Mouse (Mus musculus): ENCODE measurements at regions not wholly inside any gene's neighbourhood (a gene's known extent, or its start where the extent isn't known, plus 50 kb on each side); places are given as distances from the start of the nearest gene placed in this dataset.

DNA sequence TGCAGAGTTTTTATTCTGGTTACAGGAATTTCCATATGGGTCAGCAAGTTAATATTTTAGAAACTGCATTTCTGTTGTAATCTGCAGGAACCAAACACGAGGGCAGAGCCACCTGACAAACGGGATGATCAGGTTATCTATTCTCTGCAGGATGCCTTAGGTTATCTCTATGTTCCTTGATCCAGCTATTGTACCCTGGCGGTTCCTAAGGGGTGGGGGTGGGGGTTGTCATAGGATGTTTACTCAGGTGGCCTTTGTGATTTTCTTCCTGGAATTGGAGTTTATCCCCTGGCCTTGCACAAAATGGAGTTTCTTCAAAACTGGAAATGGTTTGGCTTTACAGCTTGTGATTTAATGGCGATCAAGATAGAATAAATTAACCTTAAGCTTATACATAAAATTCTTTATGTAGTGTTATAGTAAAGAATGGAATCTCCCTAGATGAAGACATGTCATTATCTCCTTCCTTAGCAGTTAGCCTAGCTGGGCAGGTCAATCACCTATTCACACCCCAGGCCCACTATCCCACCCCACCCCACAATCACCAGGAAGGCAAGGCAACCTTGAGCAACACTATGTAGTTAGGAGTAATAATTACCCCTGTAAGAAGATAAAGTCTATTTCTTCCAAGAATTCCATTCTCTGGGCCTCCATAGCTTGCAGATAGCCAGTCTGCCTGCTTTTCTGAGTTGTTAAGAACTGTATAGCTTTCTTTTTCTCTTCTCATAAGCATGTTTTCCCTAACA lies 192.3 kb upstream of the B430218F22Rik start:
- H3K4me1 ChIP-seq (ENCODE audit: control insufficient read depth, insufficient read depth, low read length): no peaks in the 10 kb centered on the region
- WGBS: 38% methylated on average over 4 of the region's 4 CpGs
- no peak for TF ChIP-seq CTCF (IDR thresholded peaks at IDR 0.05; ENCODE audit: insufficient read depth, low read length)
- TF ChIP-seq POLR2A (IDR thresholded peaks at IDR 0.05; ENCODE audit: borderline replicate concordance, extremely low read depth, low read depth, low read length): no peak
- DNase-seq: no peak
- H3K4me3 ChIP-seq (replicated peaks; ENCODE audit: extremely low read depth, low read depth, low read length): no peak overlapping the region

DNA sequence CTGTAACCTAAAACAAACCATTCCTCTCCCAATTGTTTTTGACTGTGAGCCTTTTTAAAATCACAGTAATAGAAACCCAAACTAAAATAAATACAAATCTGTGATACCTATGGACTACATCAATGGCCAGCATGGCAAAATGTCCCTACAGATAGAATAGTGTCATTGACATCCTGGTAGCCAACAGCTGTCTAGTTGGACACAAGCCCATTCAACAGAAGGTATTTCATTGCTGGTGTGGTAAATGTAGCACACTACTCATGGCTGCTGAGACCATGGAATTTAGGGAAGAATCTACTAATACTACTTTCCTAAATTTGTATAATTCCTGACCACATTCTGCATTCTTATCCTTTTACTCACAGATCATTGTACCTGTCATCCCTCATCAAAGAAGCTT lies 178.3 kb upstream of the B430218F22Rik start:
- H3K4me3 ChIP-seq (replicated peaks; ENCODE audit: extremely low read depth, low read depth, low read length): no peak overlapping the region
- H3K4me1 ChIP-seq (ENCODE audit: control insufficient read depth, insufficient read depth, low read length): no peaks in the 10 kb centered on the region
- TF ChIP-seq POLR2A (IDR thresholded peaks at IDR 0.05; ENCODE audit: borderline replicate concordance, extremely low read depth, low read depth, low read length): no peak
- no peak for TF ChIP-seq CTCF (IDR thresholded peaks at IDR 0.05; ENCODE audit: insufficient read depth, low read length)
- DNase-seq: no peak

DNA sequence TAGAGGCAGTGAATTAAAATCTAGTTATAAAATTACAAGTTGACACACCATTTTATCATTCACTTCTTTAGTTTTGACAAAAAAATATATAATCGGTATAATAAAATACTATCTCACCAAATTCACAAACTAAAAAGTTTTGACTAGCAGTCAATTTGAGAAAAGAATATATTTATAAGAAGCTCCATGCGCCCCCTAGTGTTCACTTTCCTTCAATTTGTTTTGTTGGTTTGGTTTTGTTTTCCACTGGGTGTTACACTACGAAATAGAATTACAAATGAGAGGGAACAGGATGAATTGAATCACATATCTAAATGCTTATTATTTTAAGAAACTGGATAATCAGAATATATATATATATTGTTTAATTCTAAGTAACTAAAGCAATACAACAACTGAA lies 159.1 kb upstream of the B430218F22Rik start:
- no peak for DNase-seq
- WGBS: 30% methylated on average over 3 of the region's 3 CpGs
- TF ChIP-seq CTCF (IDR thresholded peaks at IDR 0.05; ENCODE audit: insufficient read depth, low read length): peak; percentile 8; the same call in 1 of the 2 replicates
- TF ChIP-seq POLR2A (IDR thresholded peaks at IDR 0.05; ENCODE audit: borderline replicate concordance, extremely low read depth, low read depth, low read length): no peak

DNA sequence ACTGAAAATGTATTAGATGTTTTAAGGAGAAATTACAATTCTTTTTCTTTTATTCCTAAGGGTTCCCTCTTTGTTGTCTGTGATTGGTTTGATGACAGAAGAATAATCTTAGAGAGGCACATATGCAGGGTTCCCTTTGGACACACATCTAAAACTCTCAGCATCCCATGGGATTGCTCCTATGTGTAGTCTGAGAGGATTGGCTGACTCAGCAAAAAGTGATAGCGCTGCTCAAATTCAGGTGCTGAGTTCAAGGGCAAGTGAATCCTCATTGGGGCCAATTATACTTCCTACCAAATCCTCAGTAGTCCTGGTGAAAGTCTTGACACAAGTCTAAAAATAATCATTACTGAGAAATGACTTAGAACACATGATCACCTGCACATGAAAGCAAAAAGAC lies 148.5 kb upstream of the B430218F22Rik start:
- no peaks in the 10 kb centered on the region for H3K4me1 ChIP-seq (ENCODE audit: control insufficient read depth, insufficient read depth, low read length)
- 83% methylated on average over 1 of the region's 1 CpGs for WGBS
- no peak for DNase-seq
- no peak for TF ChIP-seq CTCF (IDR thresholded peaks at IDR 0.05; ENCODE audit: insufficient read depth, low read length)
- no peak overlapping the region for H3K4me3 ChIP-seq (replicated peaks; ENCODE audit: extremely low read depth, low read depth, low read length)

More for the DNA sequence above, 159.1 kb upstream of the B430218F22Rik start:
- Histone ChIP-seq H3K4me3 (replicated peaks; ENCODE audit: extremely low read depth, low read depth, low read length) (no peak overlapping the region), H3K4me1 (ENCODE audit: control insufficient read depth, insufficient read depth, low read length) (no peaks in the 10 kb centered on the region)

DNA sequence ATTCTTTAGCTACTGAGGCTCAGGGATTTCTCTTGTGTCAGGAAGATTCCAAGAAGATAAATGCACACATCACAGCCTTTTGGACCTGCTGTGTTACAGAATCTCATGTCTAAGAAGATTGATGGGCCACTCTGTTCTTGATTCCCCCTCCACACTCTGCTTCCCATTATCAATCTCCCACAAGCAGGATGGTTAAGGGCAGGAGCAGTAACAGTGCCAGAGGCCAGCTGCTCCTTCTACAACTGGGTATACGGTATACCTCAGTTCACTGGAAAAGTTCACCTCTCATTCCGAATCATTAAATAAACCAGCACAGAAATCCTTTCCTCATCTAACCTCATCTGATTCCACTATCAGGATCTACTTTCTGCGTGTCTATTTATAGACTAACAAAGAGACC lies 141.8 kb upstream of the B430218F22Rik start:
- Histone ChIP-seq H3K4me3 (replicated peaks; ENCODE audit: extremely low read depth, low read depth, low read length) (no peak overlapping the region), H3K4me1 (ENCODE audit: control insufficient read depth, insufficient read depth, low read length) (no peaks in the 10 kb centered on the region)
- DNase-seq: no peak
- WGBS: 62% methylated on average over 3 of the region's 3 CpGs
- TF ChIP-seq CTCF (IDR thresholded peaks at IDR 0.05; ENCODE audit: insufficient read depth, low read length) (no peak), POLR2A (IDR thresholded peaks at IDR 0.05; ENCODE audit: borderline replicate concordance, extremely low read depth, low read depth, low read length) (no peak)

DNA sequence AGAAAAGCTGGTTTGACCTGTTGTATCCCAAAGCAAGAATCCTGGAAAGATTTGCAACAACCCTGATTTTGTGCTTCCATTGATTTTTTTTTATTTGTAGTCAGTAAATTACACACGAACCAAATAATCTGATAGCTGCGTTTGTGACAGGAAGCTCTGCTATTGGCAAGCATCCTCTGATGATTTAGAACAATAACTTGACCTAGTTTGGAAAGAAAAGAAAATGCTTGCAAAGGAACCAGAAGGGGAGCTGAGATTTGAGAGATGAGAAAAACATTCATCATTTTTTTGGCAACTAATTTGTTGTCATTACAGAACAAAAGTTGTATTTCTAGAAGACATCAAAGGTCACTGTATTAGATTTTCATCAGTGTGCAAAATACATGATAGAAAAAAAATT lies 140.9 kb upstream of the B430218F22Rik start:
- WGBS: 24% methylated on average over 2 of the region's 2 CpGs
- TF ChIP-seq CTCF (IDR thresholded peaks at IDR 0.05; ENCODE audit: insufficient read depth, low read length): no peak
- TF ChIP-seq POLR2A (IDR thresholded peaks at IDR 0.05; ENCODE audit: borderline replicate concordance, extremely low read depth, low read depth, low read length): no peak
- DNase-seq: no peak
- Histone ChIP-seq H3K4me3 (replicated peaks; ENCODE audit: extremely low read depth, low read depth, low read length) (no peak overlapping the region), H3K4me1 (ENCODE audit: control insufficient read depth, insufficient read depth, low read length) (no peaks in the 10 kb centered on the region)

DNA sequence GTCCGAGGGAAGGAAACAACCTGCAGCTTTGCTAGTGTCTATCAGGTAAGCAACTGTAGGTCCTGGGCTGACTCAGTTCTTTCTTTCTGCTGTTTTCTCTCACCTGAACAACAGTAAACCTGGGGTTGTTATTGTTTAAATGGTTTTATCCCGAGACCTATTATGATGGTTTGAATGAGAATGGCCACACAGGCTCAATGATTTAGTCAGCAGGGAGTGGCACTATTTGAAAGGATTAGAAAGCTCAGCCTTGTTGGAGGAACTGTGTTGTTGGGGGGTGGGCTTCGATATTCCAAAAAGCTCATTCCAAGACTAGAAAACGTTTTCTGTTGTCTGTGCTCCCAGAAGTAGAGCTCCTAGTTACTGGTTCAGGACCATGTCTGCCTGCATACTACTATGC lies 126.8 kb upstream of the B430218F22Rik start:
- WGBS: 61% methylated on average over 4 of the region's 4 CpGs
- no peak for TF ChIP-seq POLR2A (IDR thresholded peaks at IDR 0.05; ENCODE audit: borderline replicate concordance, extremely low read depth, low read depth, low read length)
- Histone ChIP-seq H3K4me1 (ENCODE audit: control insufficient read depth, insufficient read depth, low read length) (no peaks in the 10 kb centered on the region), H3K4me3 (replicated peaks; ENCODE audit: extremely low read depth, low read depth, low read length) (no peak overlapping the region)
- DNase-seq: no peak

DNA sequence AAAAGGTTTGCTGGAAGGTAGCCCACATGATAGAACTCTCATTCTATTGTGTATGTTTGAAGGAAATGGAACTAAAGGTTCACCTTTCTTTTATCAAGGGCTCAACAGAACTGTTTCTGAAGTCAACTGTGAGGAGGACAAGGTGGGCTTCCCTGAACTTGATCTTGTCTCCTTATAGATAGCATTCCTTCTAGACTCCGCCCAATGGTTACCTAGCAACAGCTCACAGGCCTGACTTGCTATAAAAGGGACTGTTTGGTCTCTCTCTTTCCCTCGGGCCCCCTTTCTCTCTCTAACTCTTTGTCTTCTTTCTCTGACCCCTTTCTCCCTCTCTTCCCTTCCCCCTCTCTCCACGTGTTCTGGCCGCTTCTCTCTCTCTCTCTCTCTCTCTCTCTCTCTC lies 123.5 kb upstream of the B430218F22Rik start:
- DNase-seq: no peak
- no peak for TF ChIP-seq POLR2A (IDR thresholded peaks at IDR 0.05; ENCODE audit: borderline replicate concordance, extremely low read depth, low read depth, low read length)
- TF ChIP-seq CTCF (IDR thresholded peaks at IDR 0.05; ENCODE audit: insufficient read depth, low read length): no peak
- WGBS: 65% methylated on average over 4 of the region's 4 CpGs
- no peak overlapping the region for H3K4me3 ChIP-seq (replicated peaks; ENCODE audit: extremely low read depth, low read depth, low read length)
- no peaks in the 10 kb centered on the region for H3K4me1 ChIP-seq (ENCODE audit: control insufficient read depth, insufficient read depth, low read length)

DNA sequence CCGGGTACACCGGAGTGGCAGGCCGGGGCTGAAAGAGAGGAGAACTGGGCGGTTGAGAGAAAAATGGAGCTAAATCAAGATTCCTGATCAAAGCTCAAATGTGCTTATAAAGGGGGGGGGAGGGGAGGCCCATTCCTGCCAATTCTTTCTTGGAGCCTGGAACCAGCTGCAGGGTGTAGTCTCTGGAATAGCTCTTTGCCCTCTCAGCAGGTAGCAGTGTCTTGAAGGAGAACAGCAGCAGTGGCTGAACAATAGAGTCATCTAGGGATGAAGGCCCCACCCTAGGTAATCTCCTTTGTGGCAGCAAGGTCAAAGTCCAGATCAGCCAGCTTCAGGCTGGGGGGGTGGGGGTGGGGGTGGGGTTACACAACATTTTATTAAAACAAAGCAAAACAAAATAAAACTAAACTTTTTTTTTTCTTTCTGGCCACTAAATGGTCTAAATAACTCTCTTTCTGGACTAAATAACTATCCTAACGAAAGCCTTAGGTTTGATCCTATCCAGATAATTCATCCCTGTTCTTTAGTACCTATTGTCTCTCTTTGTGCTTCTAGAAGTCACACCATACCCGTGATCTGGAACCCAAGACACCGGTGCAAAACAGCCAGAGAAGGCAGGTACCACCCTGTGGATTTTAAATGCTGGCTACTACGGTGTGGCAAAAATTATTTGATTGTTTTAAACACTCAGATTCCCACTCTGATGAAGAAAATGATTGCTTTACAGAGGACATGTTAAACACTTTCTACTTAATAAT lies 120.5 kb upstream of the B430218F22Rik start:
- H3K4me3 ChIP-seq (replicated peaks; ENCODE audit: extremely low read depth, low read depth, low read length): no peak overlapping the region
- TF ChIP-seq CTCF (IDR thresholded peaks at IDR 0.05; ENCODE audit: insufficient read depth, low read length) (no peak), POLR2A (IDR thresholded peaks at IDR 0.05; ENCODE audit: borderline replicate concordance, extremely low read depth, low read depth, low read length) (no peak)
- WGBS: 79% methylated on average over 8 of the region's 8 CpGs
- no peak for DNase-seq
- H3K4me1 ChIP-seq (ENCODE audit: control insufficient read depth, insufficient read depth, low read length): no peaks in the 10 kb centered on the region

DNA sequence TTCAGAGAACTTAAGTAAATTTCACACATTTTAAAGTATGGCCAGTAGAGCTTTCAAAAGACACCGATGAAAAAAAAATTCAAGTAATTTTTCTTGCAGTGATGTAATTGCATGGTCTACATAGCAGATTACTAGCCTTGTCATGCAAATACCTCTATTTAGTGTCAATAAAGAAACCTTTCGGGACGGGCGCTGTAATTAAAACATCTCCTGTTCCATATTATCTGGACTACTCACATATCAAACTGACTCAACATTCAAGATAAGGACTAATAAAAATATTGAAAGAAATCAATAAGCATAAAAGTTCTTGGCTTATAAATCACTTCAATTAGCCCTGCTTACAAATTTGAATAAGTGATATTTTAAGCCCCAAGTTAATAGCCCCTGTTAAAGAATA lies 113.5 kb upstream of the B430218F22Rik start:
- Histone ChIP-seq H3K4me3 (replicated peaks; ENCODE audit: extremely low read depth, low read depth, low read length) (no peak overlapping the region), H3K4me1 (ENCODE audit: control insufficient read depth, insufficient read depth, low read length) (no peaks in the 10 kb centered on the region)
- no peak for TF ChIP-seq CTCF (IDR thresholded peaks at IDR 0.05; ENCODE audit: insufficient read depth, low read length)
- no peak for TF ChIP-seq POLR2A (IDR thresholded peaks at IDR 0.05; ENCODE audit: borderline replicate concordance, extremely low read depth, low read depth, low read length)
- DNase-seq: no peak
- WGBS: 91% methylated on average over 4 of the region's 4 CpGs

All from lung, adult 2 months (tissue).